Mouse (Mus musculus): Measurements from ENCODE around the gene Fam3b. TPM values are rescaled to one million over a fixed set of nuclear protein-coding genes. Genes with fewer than 3 reads are reported as not detected.

Fam3b gene
- total and polyA plus RNA-seq, 3 experiments, result 20.6 to 21.2 TPM; not detected in 1

DNA sequence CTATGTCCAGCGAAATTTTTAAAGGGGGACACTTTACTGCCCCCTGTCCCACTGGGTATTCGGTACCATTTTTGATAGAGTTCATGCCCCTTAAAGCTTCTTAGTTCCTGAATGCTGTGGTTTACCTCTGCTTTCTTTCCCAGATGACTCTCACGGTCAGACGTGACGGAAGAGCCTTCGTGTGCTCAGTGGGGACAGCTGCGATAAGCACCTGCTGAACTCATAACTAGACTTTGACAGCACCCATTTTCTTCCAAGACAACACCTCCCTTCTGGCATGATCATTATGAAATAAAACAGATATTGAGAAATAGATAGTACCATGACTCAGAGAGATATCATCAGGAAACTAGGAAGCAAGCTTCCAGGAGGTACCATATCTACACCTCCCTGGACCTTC, 15.2 kb downstream of the Fam3b start:
- Histone ChIP-seq H3K4me1 (ENCODE audit: control insufficient read depth in 1 of 2, insufficient read depth in 2 of 2, low read length in 2 of 2) (no peaks in the 10 kb centered on the region), H3K36me3 (ENCODE audit: control insufficient read depth in 1 of 2, insufficient read depth in 2 of 2, low read length in 2 of 2) (peaks cover 0 to 1% of the 10 kb centered on the region in 2 experiments; a peak in 3 of 4 replicates), H3K9me3 (replicated peaks; ENCODE audit: insufficient read depth, low read length) (no peaks in the 10 kb centered on the region), H3K9ac (ENCODE audit: control insufficient read depth, low read depth, low read length, poor library complexity, severe bottlenecking) (no peak overlapping the region), H3K27me3 (ENCODE audit: control insufficient read depth in 1 of 2, insufficient read depth in 2 of 2, low read length in 2 of 2) (no peaks in the 10 kb centered on the region), H3K27ac (ENCODE audit: control insufficient read depth, low read depth, low read length) (no peak overlapping the region), H3K79me2 (ENCODE audit: control insufficient read depth, insufficient read depth, low read length, poor library complexity) (no peaks in the 10 kb centered on the region), H3K4me3 (ENCODE audit: control insufficient read depth in 1 of 2, insufficient read depth in 1 of 2, low read depth in 2 of 2, low read length in 2 of 2) (no peak overlapping the region)
- no peak for DNase-seq (ENCODE audit: low read depth, low spot score)
- TF ChIP-seq HCFC1 (IDR thresholded peaks at IDR 0.05; ENCODE audit: low read depth, low read length) (no peak), EP300 (IDR thresholded peaks at IDR 0.05; ENCODE audit: low read depth in 1 of 2, low read length in 2 of 2) (no peak), ELF1 (IDR thresholded peaks at IDR 0.05; ENCODE audit: low read depth, low read length) (no peak)

DNA sequence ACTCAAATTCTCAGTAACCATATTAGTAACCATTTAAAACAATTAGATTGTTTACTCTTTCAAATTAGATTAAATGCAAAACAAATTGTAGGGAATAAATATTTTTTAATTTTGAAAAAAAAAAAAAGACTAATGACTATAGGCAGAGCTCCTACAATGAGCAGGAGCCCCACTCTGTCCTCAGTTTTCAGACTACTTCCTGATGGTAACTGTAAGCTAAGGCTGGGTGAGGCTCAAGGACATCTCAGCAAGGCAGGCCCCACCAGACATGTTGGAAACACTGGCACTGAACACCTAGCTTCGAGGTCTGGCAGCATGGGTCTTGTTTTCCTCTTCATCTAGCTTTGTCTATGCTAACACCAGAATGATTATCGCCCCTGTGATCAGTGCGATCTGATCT, 16.5 kb downstream of the Fam3b start:
- no peaks in the 10 kb centered on the region for H3K79me2 ChIP-seq (ENCODE audit: control insufficient read depth, insufficient read depth, low read length, poor library complexity)
- no peaks in the 10 kb centered on the region for H3K9me3 ChIP-seq (replicated peaks; ENCODE audit: insufficient read depth, low read length)
- no peak for DNase-seq (ENCODE audit: low read depth, low spot score)
- no peak overlapping the region for H3K4me3 ChIP-seq (ENCODE audit: control insufficient read depth in 1 of 2, insufficient read depth in 1 of 2, low read depth in 2 of 2, low read length in 2 of 2)
- TF ChIP-seq ZNF384 (IDR thresholded peaks at IDR 0.05; ENCODE audit: low read depth, low read length) (no peak), NELFE (IDR thresholded peaks at IDR 0.05; ENCODE audit: low read depth, low read length) (no peak), JUND (IDR thresholded peaks at IDR 0.05; ENCODE audit: low read depth, low read length) (no peak), TBP (IDR thresholded peaks at IDR 0.05; ENCODE audit: low read depth, low read length) (no peak), ZKSCAN1 (IDR thresholded peaks at IDR 0.05; ENCODE audit: low read depth, low read length) (no peak), CHD1 (IDR thresholded peaks at IDR 0.05; ENCODE audit: low read depth, low read length) (no peak), TCF12 (IDR thresholded peaks at IDR 0.05; ENCODE audit: low read depth, low read length) (no peak)
- H3K9ac ChIP-seq (ENCODE audit: control insufficient read depth, low read depth, low read length, poor library complexity, severe bottlenecking), result no peak overlapping the region
- no peak overlapping the region for H3K27ac ChIP-seq (ENCODE audit: control insufficient read depth, low read depth, low read length)
- H3K27me3 ChIP-seq (ENCODE audit: control insufficient read depth in 1 of 2, insufficient read depth in 2 of 2, low read length in 2 of 2), result no peaks in the 10 kb centered on the region
- H3K4me1 ChIP-seq (ENCODE audit: control insufficient read depth in 1 of 2, insufficient read depth in 2 of 2, low read length in 2 of 2), result no peaks in the 10 kb centered on the region
- peaks cover 0 to 1% of the 10 kb centered on the region in 2 experiments; a peak in 3 of 4 replicates for H3K36me3 ChIP-seq (ENCODE audit: control insufficient read depth in 1 of 2, insufficient read depth in 2 of 2, low read length in 2 of 2)

DNA sequence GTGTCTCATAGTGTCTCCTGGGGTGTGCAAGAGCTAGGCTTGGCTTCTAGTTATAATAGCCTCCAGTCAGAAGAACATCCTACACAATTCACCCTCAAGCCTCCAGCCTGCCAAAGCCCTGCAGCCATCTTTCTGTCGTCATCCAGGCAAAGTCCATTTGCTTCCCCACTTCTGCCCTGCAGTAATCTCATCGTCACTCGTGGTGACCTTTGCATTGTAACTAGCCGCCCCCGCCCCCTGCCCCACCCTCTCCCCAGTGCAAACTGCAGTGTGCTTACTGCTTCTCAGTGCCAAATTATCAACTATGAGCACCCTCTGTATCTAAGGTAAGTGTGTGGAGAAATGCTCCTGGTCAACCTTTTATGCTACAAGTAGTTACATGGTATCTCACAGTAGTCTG, 16.9 kb downstream of the Fam3b start:
- TF ChIP-seq EP300 (IDR thresholded peaks at IDR 0.05; ENCODE audit: low read depth in 1 of 2, low read length in 2 of 2), result no peak
- TF ChIP-seq BHLHE40 (IDR thresholded peaks at IDR 0.05; ENCODE audit: borderline replicate concordance, low read depth, low read length), result no peak
- no peak for TF ChIP-seq CHD1 (IDR thresholded peaks at IDR 0.05; ENCODE audit: low read depth, low read length)
- TF ChIP-seq ZKSCAN1 (IDR thresholded peaks at IDR 0.05; ENCODE audit: low read depth, low read length), result no peak
- no peak for TF ChIP-seq SMC3 (IDR thresholded peaks at IDR 0.05; ENCODE audit: low read depth, low read length)
- TF ChIP-seq MAX (IDR thresholded peaks at IDR 0.05; ENCODE audit: low read length), result no peak
- no peak for TF ChIP-seq MAFK (IDR thresholded peaks at IDR 0.05; ENCODE audit: borderline replicate concordance, low read depth, low read length)
- no peak for TF ChIP-seq KAT2A (conservative IDR thresholded peaks at IDR 0.05; ENCODE audit: low read depth, low read length)
- TF ChIP-seq MYB (IDR thresholded peaks at IDR 0.05; ENCODE audit: low read depth, low read length), result no peak
- no peak for TF ChIP-seq MXI1 (IDR thresholded peaks at IDR 0.05; ENCODE audit: low read depth, low read length)
- TF ChIP-seq MYC (IDR thresholded peaks at IDR 0.05; ENCODE audit: low read depth, low read length), result no peak
- H3K36me3 ChIP-seq (ENCODE audit: control insufficient read depth in 1 of 2, insufficient read depth in 2 of 2, low read length in 2 of 2), result peaks cover 0 to under 1% of the 10 kb centered on the region in 2 experiments; a peak in 3 of 4 replicates
- H3K79me2 ChIP-seq (ENCODE audit: control insufficient read depth, insufficient read depth, low read length, poor library complexity), result no peaks in the 10 kb centered on the region
- H3K4me3 ChIP-seq (ENCODE audit: control insufficient read depth in 1 of 2, insufficient read depth in 1 of 2, low read depth in 2 of 2, low read length in 2 of 2), result no peak overlapping the region
- H3K4me1 ChIP-seq (ENCODE audit: control insufficient read depth in 1 of 2, insufficient read depth in 2 of 2, low read length in 2 of 2), result no peaks in the 10 kb centered on the region
- DNase-seq (ENCODE audit: low read depth, low spot score), result no peak
- no peaks in the 10 kb centered on the region for H3K9me3 ChIP-seq (replicated peaks; ENCODE audit: insufficient read depth, low read length)
- no peaks in the 10 kb centered on the region for H3K27me3 ChIP-seq (ENCODE audit: control insufficient read depth in 1 of 2, insufficient read depth in 2 of 2, low read length in 2 of 2)
- H3K9ac ChIP-seq (ENCODE audit: control insufficient read depth, low read depth, low read length, poor library complexity, severe bottlenecking), result no peak overlapping the region
- H3K27ac ChIP-seq (ENCODE audit: control insufficient read depth, low read depth, low read length), result no peak overlapping the region
